Mouse (Mus musculus): ENCODE data around the gene Gpr176. TPM values are rescaled to one million over a fixed set of nuclear protein-coding genes. Genes with fewer than 3 reads are reported as not detected.

Gene Gpr176
- polyA plus RNA-seq, 1 experiment = 3.7 TPM

DNA sequence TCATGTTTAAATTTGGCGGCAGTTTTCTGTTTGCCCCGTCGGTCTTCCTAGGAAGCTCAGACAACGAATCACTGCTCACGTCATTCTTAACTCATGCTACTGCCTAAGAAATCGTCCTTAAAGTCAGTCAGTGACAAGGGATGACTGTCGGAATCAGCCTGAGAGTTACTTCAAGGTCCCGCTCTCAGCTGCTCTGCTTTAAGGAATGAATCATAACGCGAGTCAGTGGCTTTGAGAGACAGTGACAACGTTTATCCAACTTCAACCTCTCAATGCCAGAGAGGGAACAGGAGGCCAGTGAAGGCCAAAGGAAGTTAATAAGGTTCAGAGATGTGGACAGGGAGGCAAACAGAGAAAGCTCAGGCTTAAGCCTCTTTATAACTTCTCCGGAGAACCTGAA lies 124.3 kb downstream of the Gpr176 start:
- no peak for DNase-seq (ENCODE audit: extremely low spot score in 1 of 2, low spot score in 1 of 2)

- DNase-seq (ENCODE audit: extremely low spot score in 1 of 2, low spot score in 1 of 2) = no peak
Observed at GRCm38 (mm10) chr2:118248016-118248415, 125.2 kb downstream of the Gpr176 start.

DNA sequence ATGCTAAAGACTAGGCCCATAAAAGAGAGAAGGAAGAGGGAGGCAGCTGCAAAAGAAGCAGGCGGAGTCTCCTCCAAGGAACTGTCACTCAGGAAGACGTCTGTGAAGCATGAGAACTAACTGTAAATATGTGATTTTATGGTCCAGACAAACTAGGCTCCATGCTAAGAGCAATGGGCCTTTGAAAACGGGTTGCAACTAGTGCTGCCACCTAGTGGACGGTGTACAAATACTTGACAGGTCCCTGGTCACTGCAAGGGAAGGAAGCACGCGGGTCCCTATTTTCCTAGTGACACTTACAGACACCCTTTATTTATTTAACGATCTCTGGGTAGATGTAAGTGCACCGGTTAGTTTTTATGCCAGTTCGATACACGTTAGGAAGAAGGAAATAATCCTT lies 127.3 kb downstream of the Gpr176 start:
- peak in 1 of 2 experiments; percentile 87 for DNase-seq (ENCODE audit: extremely low spot score in 1 of 2, low spot score in 1 of 2)

DNA sequence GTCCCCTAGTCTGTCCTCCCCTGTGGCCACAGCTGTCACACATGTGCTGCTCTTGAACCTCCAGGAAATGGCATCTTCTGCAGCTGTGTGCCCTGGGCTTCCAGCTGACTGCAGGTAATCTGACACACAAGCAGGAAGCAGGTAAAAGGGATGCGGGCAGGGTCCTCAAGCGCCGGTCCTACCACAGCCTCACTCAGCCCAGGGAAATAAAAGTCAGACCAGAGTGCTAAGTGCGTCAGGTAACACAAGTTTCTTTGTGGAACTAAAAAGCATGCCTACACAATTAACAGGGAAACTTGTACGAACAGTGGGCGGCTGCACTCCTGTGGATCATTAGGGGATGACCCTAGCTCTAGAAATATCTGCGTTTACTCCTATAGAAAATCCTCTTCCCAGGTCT lies 137.0 kb downstream of the Gpr176 start:
- no peak for DNase-seq (ENCODE audit: extremely low spot score in 1 of 2, low spot score in 1 of 2)

DNA sequence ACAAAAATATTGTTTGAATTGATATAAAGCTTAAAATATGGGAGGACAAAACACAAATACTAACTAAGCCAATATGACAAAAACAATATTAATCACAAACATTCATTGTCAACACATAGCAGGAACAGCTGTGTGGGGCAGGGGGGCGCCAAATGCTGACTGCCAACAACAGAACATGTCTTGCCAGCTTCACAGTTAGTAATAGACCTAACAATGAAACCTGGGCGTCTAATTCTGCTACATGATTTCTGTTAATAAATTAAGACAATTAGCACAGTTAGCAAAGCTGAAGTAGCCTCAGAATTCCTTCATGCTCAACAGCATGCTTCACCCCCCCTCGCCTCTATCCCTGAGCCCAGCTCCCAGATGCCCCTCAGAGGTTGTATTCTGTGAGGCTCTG lies 137.6 kb downstream of the Gpr176 start:
- DNase-seq (ENCODE audit: extremely low spot score in 1 of 2, low spot score in 1 of 2) = no peak

- DNase-seq (ENCODE audit: extremely low spot score in 1 of 2, low spot score in 1 of 2) = no peak
Observed at GRCm38 (mm10) chr2:118230544-118230943, 142.7 kb downstream of the Gpr176 start.

DNA sequence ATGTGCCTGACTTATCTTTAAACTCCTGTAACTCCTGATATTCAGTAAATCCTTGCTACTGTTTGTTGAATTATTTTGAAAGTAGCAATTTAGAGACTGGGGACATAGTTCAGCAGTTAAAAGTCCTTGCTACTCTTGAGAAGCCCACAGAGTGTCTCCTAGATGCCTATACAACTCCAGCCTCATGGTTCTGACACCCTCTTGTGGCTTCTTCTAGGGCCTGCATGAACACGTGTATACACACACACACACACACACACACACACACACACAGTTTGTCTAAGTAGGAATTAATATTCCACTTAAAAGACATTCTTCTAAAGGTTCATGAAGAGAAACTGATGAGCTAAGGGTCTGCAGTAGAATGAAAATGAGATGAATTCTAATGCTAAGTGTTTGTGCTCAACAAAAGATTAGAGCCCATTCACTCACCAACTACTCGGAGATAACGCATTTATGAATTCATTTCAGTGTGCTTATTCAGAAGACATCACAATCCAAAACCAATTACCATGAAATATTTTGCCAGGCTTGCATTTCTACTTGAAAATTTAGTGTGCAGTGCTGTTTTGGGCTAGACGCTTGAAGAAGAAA lies 144.6 kb downstream of the Gpr176 start:
- DNase-seq (ENCODE audit: extremely low spot score in 1 of 2, low spot score in 1 of 2) = no peak

Other genes with a start within 250 kb of the Gpr176 start
- 0.50 and 0.80 TPM in 2 replicates for gene Fsip1, start 116.5 kb downstream of the Gpr176 start, polyA plus RNA-seq (2012; rRNA removed)
- gene Eif2ak4, start 15.2 kb upstream of the Gpr176 start, polyA plus RNA-seq (2012; rRNA removed) = 19.1 and 22.0 TPM in 2 replicates
- 232 and 234 TPM in 2 replicates for gene Srp14, start 106.3 kb upstream of the Gpr176 start, polyA plus RNA-seq (2012; rRNA removed)
- gene Bmf, start 176.3 kb upstream of the Gpr176 start, polyA plus RNA-seq (2012; rRNA removed) = 2.4 and 3.8 TPM in 2 replicates
- 2.3 and 4.8 TPM in 2 replicates for gene Bub1b, start 224.8 kb upstream of the Gpr176 start, polyA plus RNA-seq (2012; rRNA removed)